Mouse (Mus musculus) heart, postnatal 14 days (tissue): ENCODE results near the gene Nrxn2. TPM values are rescaled to one million over a fixed set of nuclear protein-coding genes. Genes with fewer than 3 reads are reported as not detected.
A peak's percentile ranks its signal among the peaks of the same experiment; 100 is the strongest.

Experiments used
- DNase-seq, 2 experiments: peaks; one replicate each; pipeline ENCODE4 v3.0.0; 2021 to 2022
- intact Hi-C: fragments of 180-260 bp; cut with DNase I; formaldehyde crosslinking; loops from one replicate; pipeline ENCODE4 v1.15.1; 2025
- total RNA-seq, 2 experiments: library from RNA; stranded (reverse); gene quantifications; 2 replicates each; pipeline ENCODE4 v1.2.3; 2021

Nrxn2 gene
- total RNA-seq, 2 experiments from 2014 or later: 5.2 to 5.9 TPM

GRCm38 (mm10) chr19:6503926-6504655 lies 85.6 kb downstream of the Nrxn2 start:
- DNase-seq: no peak
- intact Hi-C loops: no loop called here

GRCm38 (mm10) chr19:6504656-6505045 lies 86.1 kb downstream of the Nrxn2 start:
- intact Hi-C loops: no loop called here
- no peak for DNase-seq

- DNase-seq: no peak
- intact Hi-C loops: no loop called here
These were observed 88.9 kb downstream of the Nrxn2 start for GRCm38 (mm10) chr19:6507393-6507792.

GRCm38 (mm10) chr19:6509881-6510280 lies 91.3 kb downstream of the Nrxn2 start:
- DNase-seq: no peak
- intact Hi-C loops: no loop called here

GRCm38 (mm10) chr19:6510546-6510945 lies 92.0 kb downstream of the Nrxn2 start:
- intact Hi-C loops: no loop called here
- DNase-seq: no peak

- no peak for DNase-seq
- intact Hi-C loops: no loop called here
These were observed 95.0 kb downstream of the Nrxn2 start for GRCm38 (mm10) chr19:6513389-6514139.

GRCm38 (mm10) chr19:6514940-6515339 lies 96.4 kb downstream of the Nrxn2 start:
- intact Hi-C loops: no loop called here

GRCm38 (mm10) chr19:6515448-6515847 lies 96.9 kb downstream of the Nrxn2 start:
- no peak for DNase-seq
- intact Hi-C loops: no loop called here

More at GRCm38 (mm10) chr19:6514940-6515339, 96.4 kb downstream of the Nrxn2 start:
- DNase-seq: no peak

GRCm38 (mm10) chr19:6516153-6516552 lies 97.6 kb downstream of the Nrxn2 start:
- no peak for DNase-seq
- intact Hi-C loops: no loop called here

- intact Hi-C loops: no loop called here
These were observed 100.1 kb downstream of the Nrxn2 start for GRCm38 (mm10) chr19:6518601-6519000.

GRCm38 (mm10) chr19:6519483-6519882 lies 101.0 kb downstream of the Nrxn2 start:
- intact Hi-C loops: no loop called here

More at GRCm38 (mm10) chr19:6518601-6519000, 100.1 kb downstream of the Nrxn2 start:
- no peak for DNase-seq

GRCm38 (mm10) chr19:6521630-6522029 lies 103.1 kb downstream of the Nrxn2 start:
- intact Hi-C loops: no loop called here
- no peak for DNase-seq

More at GRCm38 (mm10) chr19:6519483-6519882, 101.0 kb downstream of the Nrxn2 start:
- DNase-seq: no peak

GRCm38 (mm10) chr19:6522289-6522688 lies 103.8 kb downstream of the Nrxn2 start:
- no peak for DNase-seq
- intact Hi-C loops: no loop called here

- intact Hi-C loops: no loop called here
These were observed 106.5 kb downstream of the Nrxn2 start for GRCm38 (mm10) chr19:6525023-6525422.

GRCm38 (mm10) chr19:6526010-6526409 lies 107.5 kb downstream of the Nrxn2 start:
- intact Hi-C loops: no loop called here
- no peak for DNase-seq

More at GRCm38 (mm10) chr19:6525023-6525422, 106.5 kb downstream of the Nrxn2 start:
- no peak for DNase-seq

- intact Hi-C loops: no loop called here
These were observed 108.9 kb downstream of the Nrxn2 start for GRCm38 (mm10) chr19:6527439-6527838.

GRCm38 (mm10) chr19:6527839-6528531 lies 109.5 kb downstream of the Nrxn2 start:
- no peak for DNase-seq

More at GRCm38 (mm10) chr19:6527439-6527838, 108.9 kb downstream of the Nrxn2 start:
- DNase-seq: no peak

GRCm38 (mm10) chr19:6529265-6529985 lies 110.9 kb downstream of the Nrxn2 start:
- DNase-seq: no peak
- intact Hi-C loops: no loop called here

More at GRCm38 (mm10) chr19:6527839-6528531, 109.5 kb downstream of the Nrxn2 start:
- intact Hi-C loops: no loop called here

GRCm38 (mm10) chr19:6530359-6530758 lies 111.8 kb downstream of the Nrxn2 start:
- DNase-seq: no peak
- intact Hi-C loops: no loop called here

GRCm38 (mm10) chr19:6531011-6531631 lies 112.6 kb downstream of the Nrxn2 start:
- intact Hi-C loops: no loop called here
- peak; percentile 64 to 66 for DNase-seq
